Mouse (Mus musculus) cerebellum, adult 2 months (tissue): ENCODE measurements around the gene Fth1.

Experiments used
- CTCF ChIP-seq: fragments of 200-500 bp; IDR thresholded peaks from 2 replicates; pipeline ENCODE4 v1.5.1; 2011; ENCODE audit warnings: low read depth, mild to moderate bottlenecking, control low read depth, low read length, moderate library complexity, borderline replicate concordance; ENCODE audit not compliant: insufficient read depth
- POLR2A ChIP-seq: fragments of 200-500 bp; IDR thresholded peaks from 2 replicates; pipeline ENCODE4 v1.6.1; 2011; ENCODE audit warnings: low read length, control low read depth, borderline replicate concordance; ENCODE audit not compliant: insufficient read depth

DNA sequence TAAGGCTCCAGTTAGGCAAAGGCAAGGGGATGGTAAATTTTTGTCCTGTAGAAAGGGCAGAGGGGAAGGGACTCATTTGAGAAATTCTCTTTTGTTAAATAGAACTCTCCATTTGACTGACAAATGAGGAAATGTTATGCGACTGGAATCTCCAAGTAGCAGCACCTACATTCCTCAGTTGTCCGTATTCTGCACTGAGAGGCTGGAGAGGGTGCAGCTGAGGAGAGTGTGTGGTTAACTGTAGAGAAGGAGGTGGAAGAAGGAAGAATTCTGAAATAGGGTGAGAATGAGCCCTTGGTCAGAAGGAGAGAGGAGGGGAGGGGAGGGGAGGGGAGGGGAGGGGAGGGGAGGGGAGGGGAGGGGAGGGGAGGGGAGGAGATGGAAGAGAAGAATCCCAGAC is 46.5 kb upstream of the Fth1 start:
- TF ChIP-seq POLR2A (no peak), CTCF (no peak)
